ENCODE assay signal across 7 mouse cellular contexts in the genomic region with DNA sequence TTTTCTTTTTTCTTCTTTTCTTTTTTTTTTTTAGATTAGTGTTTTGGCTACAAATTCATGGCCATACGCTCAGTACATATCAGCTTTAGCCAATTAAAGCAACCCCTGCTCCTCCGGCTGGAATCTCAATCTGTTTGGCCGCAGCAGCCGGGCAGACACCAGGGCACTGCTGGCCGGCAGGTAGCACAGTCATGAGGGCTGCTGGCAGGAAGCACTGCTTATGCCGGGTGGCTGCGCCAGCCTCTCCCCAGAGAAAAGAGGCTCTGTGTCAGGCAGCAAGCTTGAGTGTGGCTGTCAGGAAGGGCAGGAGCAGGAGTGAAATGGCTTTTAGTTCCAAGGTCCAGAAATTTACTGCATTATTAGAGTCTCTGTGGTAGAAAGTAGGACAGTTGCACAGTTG.
DNase-seq lines count a peak whose midpoint lies in the region; ATAC-seq lines count a peak whose summit lies in the region.

No protein-coding gene starts in this region.

- peak; percentile 66; the same call in 1 of the 2 replicates for ATAC-seq in neutrophil, adult 5-6 weeks (ENCODE audit: extremely low read depth, insufficient number of reproducible peaks, low FRiP score, poor library complexity, severe bottlenecking)
- no peak for ATAC-seq in megakaryocyte-erythroid progenitor cell, adult 5-6 weeks (replicated peaks; ENCODE audit: low FRiP score, low TSS enrichment, poor library complexity, severe bottlenecking)

- DNase-seq in right cerebral cortex, postnatal 10 days (ENCODE audit: low spot score in 2 of 2): peak; percentile 38 to 44
- DNase-seq in right cerebral cortex, postnatal 14 days: no peak
- peak; percentile 37 to 53 for DNase-seq in cerebellum, postnatal 4 days (ENCODE audit: low spot score in 2 of 2)
- DNase-seq in kidney, adult 18-20 months: peak; percentile 61
- DNase-seq in layer of hippocampus, adult 11-12 months (ENCODE audit: low spot score): no peak

Comparison
In these comparisons a context has a peak if more than half of its experiments do, and no peak if none do; other contexts are left out.
1. DNase-seq: peak in right cerebral cortex, postnatal 10 days (2 of 2), cerebellum, postnatal 4 days (2 of 2) and kidney, adult 18-20 months (single experiment); none in right cerebral cortex, postnatal 14 days (single experiment) and layer of hippocampus, adult 11-12 months (single experiment).